In genomic region chr13:9426779-9427178, GRCm38 (mm10) we compare ENCODE assay signal across 13 mouse cellular contexts.
A peak's percentile ranks its signal among the peaks of the same experiment; 100 is the strongest.
DNase-seq lines count a peak whose midpoint lies in the region; ATAC-seq and TF ChIP-seq lines count a peak whose summit lies in the region.
"Had no signal": no experiment of that assay in that cellular context is flagged by ENCODE, and none has a peak within 500 bp of the region (broad histone marks: within the 10 kb centered on the region; RNA-seq: fewer than 3 reads in every experiment).

No protein-coding gene starts in this region.

- H3K27me3 ChIP-seq in kidney, adult 2 months (replicated peaks; ENCODE audit: control insufficient read depth, insufficient read depth, low read length) = no peaks in the 10 kb centered on the region
- H3K27me3 ChIP-seq in kidney, embryonic 14.5 days (ENCODE audit: control insufficient read depth, insufficient read depth, low read length) = no peaks in the 10 kb centered on the region
- H3K27me3 ChIP-seq in heart, postnatal 0 days (ENCODE audit: control insufficient read depth, insufficient read depth, low read length) = no peaks in the 10 kb centered on the region
- H3K27me3 ChIP-seq in lung, embryonic 14.5 days (ENCODE audit: insufficient read depth, low read length) = no peaks in the 10 kb centered on the region
- H3K27me3 ChIP-seq: CH12.LX; hindbrain, embryonic 15.5 days; midbrain, embryonic 15.5 days; stomach, embryonic 15.5 days had no signal

- peak; percentile 53 for DNase-seq in kidney, adult 2 months
- peak; percentile 61 for DNase-seq in heart, postnatal 0 days (ENCODE audit: low spot score)
- peak; percentile 26 for DNase-seq in lung, embryonic 14.5 days
- DNase-seq in thymus, postnatal 36 days = no peak
- DNase-seq in cerebellum, adult 8-10 months = no peak
- DNase-seq: forebrain, postnatal 0 days; gastrocnemius, postnatal 36 days had no signal

- no peak overlapping the region for H3K9ac ChIP-seq in kidney, embryonic 14.5 days (ENCODE audit: low read depth, low read length)
- H3K9ac ChIP-seq in heart, postnatal 0 days (replicated peaks; ENCODE audit: low read depth, low read length) = no peak overlapping the region
- no peak overlapping the region for H3K9ac ChIP-seq in lung, embryonic 14.5 days
- H3K9ac ChIP-seq: forebrain, postnatal 0 days; hindbrain, embryonic 15.5 days; midbrain, embryonic 15.5 days; stomach, embryonic 15.5 days had no signal

- no peak for ATAC-seq in kidney, embryonic 14.5 days (ENCODE audit: low FRiP score, low TSS enrichment)
- peak; percentile 63; the same call in 1 of the 2 replicates for ATAC-seq in heart, postnatal 0 days (ENCODE audit: insufficient read depth, low read depth)
- no peak for ATAC-seq in lung, embryonic 14.5 days (ENCODE audit: insufficient read depth)
- ATAC-seq: forebrain, postnatal 0 days; midbrain, embryonic 15.5 days had no signal

- no peak overlapping the region for H3K4me3 ChIP-seq in kidney, adult 2 months (ENCODE audit: insufficient read depth, low read depth, low read length)
- no peak overlapping the region for H3K4me3 ChIP-seq in kidney, embryonic 14.5 days (ENCODE audit: low read length)
- no peak overlapping the region for H3K4me3 ChIP-seq in brown adipose tissue, adult 24 weeks (ENCODE audit: insufficient read depth, low read depth, low read length)
- H3K4me3 ChIP-seq in heart, postnatal 0 days (ENCODE audit: low read depth, low read length) = no peak overlapping the region
- H3K4me3 ChIP-seq in lung, embryonic 14.5 days (ENCODE audit: low read depth, low read length) = no peak overlapping the region
- H3K4me3 ChIP-seq: hindbrain, embryonic 15.5 days; midbrain, embryonic 15.5 days; stomach, embryonic 15.5 days had no signal

- TF ChIP-seq CTCF in kidney, adult 2 months (conservative IDR thresholded peaks at IDR 0.05; ENCODE audit: insufficient read depth, insufficient read length, low read depth, low read length) = no peak
- no peak for TF ChIP-seq CTCF in heart, postnatal 0 days (IDR thresholded peaks at IDR 0.05; ENCODE audit: low read depth)
- no peak for TF ChIP-seq CTCF in lung, embryonic 14.5 days (IDR thresholded peaks at IDR 0.05; ENCODE audit: low read depth)

- no peak overlapping the region for H3K27ac ChIP-seq in kidney, adult 2 months (ENCODE audit: insufficient read depth, low read depth, low read length)
- no peak overlapping the region for H3K27ac ChIP-seq in kidney, embryonic 14.5 days (ENCODE audit: low read depth, low read length)
- H3K27ac ChIP-seq in brown adipose tissue, adult 24 weeks (replicated peaks; ENCODE audit: low read depth, low read length) = peak overlapping the region; percentile 30; the same call in 1 of the 2 replicates
- H3K27ac ChIP-seq in heart, postnatal 0 days (ENCODE audit: low read depth) = peak overlapping the region; percentile 22; the same call in 1 of the 2 replicates
- H3K27ac ChIP-seq in lung, embryonic 14.5 days (ENCODE audit: low read depth) = no peak overlapping the region
- H3K27ac ChIP-seq: hindbrain, embryonic 15.5 days; midbrain, embryonic 15.5 days; stomach, embryonic 15.5 days had no signal

- TF ChIP-seq EP300 in heart, postnatal 0 days (IDR thresholded peaks at IDR 0.05; ENCODE audit: low read depth) = peak; percentile 56; the same call in 1 of the 2 replicates

- H3K36me3 ChIP-seq in kidney, adult 2 months (ENCODE audit: control insufficient read depth, insufficient read depth, low read length) = no peaks in the 10 kb centered on the region
- H3K36me3 ChIP-seq in kidney, embryonic 14.5 days (ENCODE audit: control insufficient read depth, insufficient read depth, low read length) = no peaks in the 10 kb centered on the region
- H3K36me3 ChIP-seq in heart, postnatal 0 days (replicated peaks; ENCODE audit: control insufficient read depth, insufficient read depth, low read length) = no peaks in the 10 kb centered on the region
- no peaks in the 10 kb centered on the region for H3K36me3 ChIP-seq in lung, embryonic 14.5 days (ENCODE audit: insufficient read depth)
- H3K36me3 ChIP-seq: hindbrain, embryonic 15.5 days; midbrain, embryonic 15.5 days; stomach, embryonic 15.5 days had no signal

- no peak overlapping the region for H3K4me2 ChIP-seq in kidney, embryonic 14.5 days (replicated peaks; ENCODE audit: low read depth, low read length)
- no peak overlapping the region for H3K4me2 ChIP-seq in heart, postnatal 0 days (ENCODE audit: low read depth, low read length)
- no peak overlapping the region for H3K4me2 ChIP-seq in lung, embryonic 14.5 days
- H3K4me2 ChIP-seq: hindbrain, embryonic 15.5 days; midbrain, embryonic 15.5 days; stomach, embryonic 15.5 days had no signal

- H3K4me1 ChIP-seq in kidney, adult 2 months (ENCODE audit: control insufficient read depth, insufficient read depth, low read length) = no peaks in the 10 kb centered on the region
- H3K4me1 ChIP-seq in kidney, embryonic 14.5 days (ENCODE audit: control insufficient read depth, insufficient read depth, low read length) = no peaks in the 10 kb centered on the region
- H3K4me1 ChIP-seq in brown adipose tissue, adult 24 weeks (ENCODE audit: control insufficient read depth, insufficient read depth, insufficient read length, low read length) = peaks cover 18% of the 10 kb centered on the region
- H3K4me1 ChIP-seq in heart, postnatal 0 days (ENCODE audit: control insufficient read depth, insufficient read depth) = peaks cover 53% of the 10 kb centered on the region
- H3K4me1 ChIP-seq in lung, embryonic 14.5 days (ENCODE audit: insufficient read depth) = no peaks in the 10 kb centered on the region
- H3K4me1 ChIP-seq: midbrain, embryonic 15.5 days; stomach, embryonic 15.5 days had no signal

- H3K9me3 ChIP-seq in kidney, embryonic 14.5 days (ENCODE audit: control insufficient read depth, low read length) = peaks cover 4% of the 10 kb centered on the region; the same call in 1 of the 2 replicates
- peaks cover 3% of the 10 kb centered on the region; the same call in 1 of the 2 replicates for H3K9me3 ChIP-seq in heart, postnatal 0 days (replicated peaks; ENCODE audit: control insufficient read depth, low read length)
- H3K9me3 ChIP-seq in lung, embryonic 14.5 days (ENCODE audit: low read depth, low read length) = no peaks in the 10 kb centered on the region
- H3K9me3 ChIP-seq: hindbrain, embryonic 15.5 days; stomach, embryonic 15.5 days had no signal

- no peak for TF ChIP-seq POLR2A in kidney, adult 2 months (IDR thresholded peaks at IDR 0.05; ENCODE audit: low read depth, low read length)

- WGBS in kidney, adult 2 months = 43% methylated on average over 4 of the region's 4 CpGs
- 70% methylated on average over 4 of the region's 4 CpGs for WGBS in kidney, embryonic 14.5 days
- WGBS in heart, postnatal 0 days = 14% methylated on average over 4 of the region's 4 CpGs
- 26% methylated on average over 4 of the region's 4 CpGs for WGBS in lung, embryonic 14.5 days

Comparison
In these comparisons a context has a peak if more than half of its experiments do, and no peak if none do; other contexts are left out.
1. DNase-seq: peak in kidney, adult 2 months (single experiment), heart, postnatal 0 days (single experiment) and lung, embryonic 14.5 days (single experiment); none in thymus, postnatal 36 days (0 of 2) and cerebellum, adult 8-10 months (single experiment).
2. H3K27ac ChIP-seq: peak in brown adipose tissue, adult 24 weeks (single experiment) and heart, postnatal 0 days (single experiment); none in kidney, adult 2 months (single experiment), kidney, embryonic 14.5 days (single experiment) and lung, embryonic 14.5 days (single experiment).